Mouse (Mus musculus): ENCODE results near the gene Vmn1r84. TPM values are rescaled to one million over a fixed set of nuclear protein-coding genes. Genes with fewer than 3 reads are reported as not detected.

Vmn1r84 gene
- not detected for total RNA-seq (2021)
- long read RNA-seq, experiment 1: 0 reads
- long read RNA-seq, experiment 2: 0 reads

- intact Hi-C loops (cut with DNase I): no loop called here
- no peak for DNase-seq
Measured at GRCm38 (mm10) chr7:12369173-12369572, at the start of gene Vmn1r84. Gene Vmn1r84 (minus strand): TSS chr7:12369273.

GRCm38 (mm10) chr7:12329381-12329780 lies 39.7 kb downstream of the Vmn1r84 start, which contains the start of gene Vmn1r83:
Gene Vmn1r83 (minus strand): TSS chr7:12329481.
- no peak for DNase-seq
- intact Hi-C loops (cut with DNase I): no loop called here

Small RNAs within 50 kb of the gene (microRNA-seq; reads per million reads assigned to microRNA genes)
- gene Gm23521: 0 reads per million in 2 experiments

Other genes starting within 250 kb of the Vmn1r84 start
- gene Vmn1r78, start 219.0 kb downstream of the Vmn1r84 start, total RNA-seq (2021): not detected
- not detected for gene Vmn1r79, start 198.0 kb downstream of the Vmn1r84 start, total RNA-seq (2021)
- gene Vmn1r80, start 180.0 kb downstream of the Vmn1r84 start, total RNA-seq (2021): not detected
- not detected for gene Vmn1r81, start 101.0 kb downstream of the Vmn1r84 start, total RNA-seq (2021)
- not detected for gene Vmn1r82, start 68.8 kb downstream of the Vmn1r84 start, total RNA-seq (2021)
- not detected for gene Vmn1r83, start 39.8 kb downstream of the Vmn1r84 start, total RNA-seq (2021)
- gene Zfp551, start 53.5 kb upstream of the Vmn1r84 start, total RNA-seq (2021): 1 to 10 TPM; 1.3 to 1.6 TPM
- 1 to 10 TPM; 4.6 to 4.7 TPM for gene Zfp606, start 109.0 kb upstream of the Vmn1r84 start, total RNA-seq (2021)
- not detected for gene 2900092C05Rik, start 143.2 kb upstream of the Vmn1r84 start, total RNA-seq (2021)
- not detected for gene Vmn2r53, start 239.5 kb upstream of the Vmn1r84 start, total RNA-seq (2021)